Mouse (Mus musculus) forebrain, embryonic 14.5 days (tissue): ENCODE measurements at regions not wholly inside any gene's neighbourhood (a gene's known extent, or its start where the extent isn't known, plus 50 kb on each side); places are given as distances from the start of the nearest gene placed in this dataset.

Experiments used
- ATAC-seq: fragments of 200-750 bp; cut with Nextera tagmentation; 2 replicates; pipeline ENCODE4 v1.8.0; 2017; ENCODE audit warnings: mild to moderate bottlenecking, moderate library complexity
- DNase-seq: peaks from one replicate; pipeline ENCODE4 v3.0.0-alpha.2; 2015; ENCODE audit warnings: low spot score
- H3K27ac ChIP-seq: fragments of 300-500 bp; sonication (generic); 2 replicates; pipeline ENCODE4 v1.5.1; 2014; ENCODE audit warnings: low read depth, mild to moderate bottlenecking, control low read depth, low read length, moderate library complexity
- H3K27me3 ChIP-seq: fragments of 300-500 bp; sonication (generic); replicated peaks from 2 replicates; pipeline ENCODE4 v1.6.1; 2014; ENCODE audit warnings: low read length, control low read depth, mixed read lengths; ENCODE audit not compliant: control insufficient read depth, insufficient read depth
- H3K36me3 ChIP-seq: fragments of 300-500 bp; sonication (generic); 2 replicates; pipeline ENCODE4 v1.6.1; 2014; ENCODE audit warnings: low read length, control low read depth; ENCODE audit not compliant: control insufficient read depth, insufficient read depth
- H3K4me1 ChIP-seq: fragments of 300-500 bp; sonication (generic); 2 replicates; pipeline ENCODE4 v1.6.1; 2014; ENCODE audit warnings: antibody characterized with exemption, low read length, control low read depth; ENCODE audit not compliant: control insufficient read depth, insufficient read depth
- H3K4me2 ChIP-seq: fragments of 300-500 bp; sonication (generic); 2 replicates; pipeline ENCODE4 v1.6.1; 2014; ENCODE audit warnings: mild to moderate bottlenecking, control low read depth, low read length
- H3K4me3 ChIP-seq: fragments of 300-500 bp; sonication (generic); 2 replicates; pipeline ENCODE4 v1.5.1; 2014; ENCODE audit warnings: low read depth, low read length, control low read depth
- H3K9ac ChIP-seq: fragments of 300-500 bp; sonication (generic); 2 replicates; pipeline ENCODE4 v1.6.1; 2014; ENCODE audit warnings: mild to moderate bottlenecking, low read length, control low read depth, moderate library complexity
- H3K9me3 ChIP-seq: fragments of 300-500 bp; sonication (generic); replicated peaks from 2 replicates; pipeline ENCODE4 v1.6.1; 2016; ENCODE audit warnings: low read length, control low read depth, mixed read lengths; ENCODE audit not compliant: control insufficient read depth
- WGBS: fragments of 180-500 bp; shearing (Covaris S2); extraction: QIAGEN DNeasy Blood & Tissue Kit; methylation state at CpG from one replicate; pipeline ENCODE4 v1.1.7; 2014; 5-methylcytosine and 5-hydroxymethylcytosine counted together

- no peaks in the 10 kb centered on the region for H3K4me1 ChIP-seq
- no peak for ATAC-seq
- no peak for DNase-seq
- 85% methylated on average over 5 of the region's 5 CpGs for WGBS
- H3K9me3 ChIP-seq, result no peaks in the 10 kb centered on the region
- no peak overlapping the region for H3K4me2 ChIP-seq
- no peaks in the 10 kb centered on the region for H3K36me3 ChIP-seq
- H3K4me3 ChIP-seq, result no peak overlapping the region
- no peaks in the 10 kb centered on the region for H3K27me3 ChIP-seq
- H3K9ac ChIP-seq, result no peak overlapping the region
- no peak overlapping the region for H3K27ac ChIP-seq
Measured at GRCm38 (mm10) chr4:11869721-11870120, 111.3 kb downstream of the Gm10604 start.

- Histone ChIP-seq H3K4me3 (no peak overlapping the region), H3K36me3 (no peaks in the 10 kb centered on the region), H3K4me2 (no peak overlapping the region), H3K9ac (no peak overlapping the region), H3K4me1 (no peaks in the 10 kb centered on the region), H3K9me3 (no peaks in the 10 kb centered on the region), H3K27me3 (no peaks in the 10 kb centered on the region), H3K27ac (no peak overlapping the region)
- ATAC-seq, result no peak
- whole genome bisulfite sequencing, result 83% methylated on average over 1 of the region's 1 CpGs
- DNase-seq, result no peak
Measured at GRCm38 (mm10) chr4:11868565-11868964, 112.5 kb downstream of the Gm10604 start.
